ENCODE assay signal across 33 mouse cellular contexts in the genomic region with DNA sequence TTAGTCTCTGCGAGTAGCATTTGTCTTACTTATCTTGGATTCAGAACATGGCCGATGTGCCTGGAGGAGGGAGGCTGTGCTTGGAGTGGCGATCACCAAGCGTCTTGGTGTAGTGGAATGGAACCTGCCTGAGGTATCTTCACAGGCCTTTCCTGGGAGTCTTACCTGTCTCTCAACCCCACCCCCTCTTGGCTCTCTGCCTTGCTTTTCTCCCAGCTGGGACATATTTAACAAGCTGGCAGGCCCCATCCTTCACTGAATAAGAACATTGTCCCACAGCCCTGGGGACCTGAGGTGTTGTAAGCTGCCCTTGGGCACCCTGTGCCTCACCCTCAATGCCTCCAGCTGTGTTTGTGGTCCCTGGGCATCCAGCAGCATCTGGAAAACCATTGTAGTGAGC. TPM values are rescaled to one million over a fixed set of nuclear protein-coding genes. Genes with fewer than 3 reads are reported as not detected.
DNase-seq lines count a peak whose midpoint lies in the region; ATAC-seq and TF ChIP-seq lines count a peak whose summit lies in the region.
"Had no signal": no experiment of that assay in that cellular context is flagged by ENCODE, and none has a peak within 500 bp of the region (broad histone marks: within the 10 kb centered on the region; RNA-seq: fewer than 3 reads in every experiment).

No protein-coding gene starts in this region.

- ATAC-seq in forebrain, embryonic 13.5 days: no peak
- ATAC-seq: forebrain, embryonic 15.5 days; hindbrain, embryonic 16.5 days; intestine, embryonic 15.5 days; midbrain, embryonic 16.5 days had no signal

- H3K4me1 ChIP-seq in forebrain, embryonic 10.5 days: peaks cover 61% of the 10 kb centered on the region
- peaks cover 28% of the 10 kb centered on the region for H3K4me1 ChIP-seq in forebrain, embryonic 13.5 days
- H3K4me1 ChIP-seq in liver, adult 2 months (ENCODE audit: control insufficient read depth, insufficient read depth, low read length): peaks cover 37% of the 10 kb centered on the region
- peaks cover 29% of the 10 kb centered on the region for H3K4me1 ChIP-seq in limb, embryonic 10.5 days

- H3K36me3 ChIP-seq in forebrain, embryonic 10.5 days (replicated peaks): peaks cover 19% of the 10 kb centered on the region
- peaks cover 6% of the 10 kb centered on the region for H3K36me3 ChIP-seq in forebrain, embryonic 13.5 days (ENCODE audit: poor library complexity, severe bottlenecking)
- H3K36me3 ChIP-seq in liver, adult 2 months (ENCODE audit: control insufficient read depth, insufficient read depth, low read length): peaks cover 8% of the 10 kb centered on the region
- H3K36me3 ChIP-seq in limb, embryonic 10.5 days: peaks cover 16% of the 10 kb centered on the region

- 89% methylated on average over 4 of the region's 4 CpGs for WGBS in forebrain, embryonic 10.5 days
- 88% methylated on average over 4 of the region's 4 CpGs for WGBS in forebrain, embryonic 13.5 days
- WGBS in liver, adult 2 months: 63% methylated on average over 4 of the region's 4 CpGs
- 89% methylated on average over 4 of the region's 4 CpGs for WGBS in limb, embryonic 10.5 days

- H3K4me2 ChIP-seq in forebrain, embryonic 13.5 days: no peak overlapping the region
- H3K4me2 ChIP-seq: forebrain, embryonic 15.5 days; heart, embryonic 12.5 days; intestine, embryonic 15.5 days; limb, embryonic 15.5 days; stomach, embryonic 15.5 days had no signal

- no peak for TF ChIP-seq CTCF in liver, adult 2 months (IDR thresholded peaks at IDR 0.05; ENCODE audit: low read depth, low read length)

- no peak for TF ChIP-seq POLR2A in liver, adult 2 months (IDR thresholded peaks at IDR 0.05; ENCODE audit: extremely low read depth, insufficient read depth, low read length)

- peaks cover 11% of the 10 kb centered on the region; the same call in 1 of the 2 replicates for H3K79me2 ChIP-seq in liver, adult 2 months (ENCODE audit: control insufficient read depth, insufficient read depth, low read length)

- no peak overlapping the region for H3K9ac ChIP-seq in forebrain, embryonic 13.5 days
- H3K9ac ChIP-seq in liver, adult 2 months (ENCODE audit: low read depth, low read length): no peak overlapping the region
- H3K9ac ChIP-seq: forebrain, embryonic 15.5 days; heart, embryonic 12.5 days; intestine, embryonic 15.5 days; limb, embryonic 15.5 days; stomach, embryonic 15.5 days had no signal

- peaks cover 41% of the 10 kb centered on the region for H3K27me3 ChIP-seq in forebrain, embryonic 10.5 days (ENCODE audit: poor library complexity, severe bottlenecking)
- H3K27me3 ChIP-seq in forebrain, embryonic 13.5 days: peaks cover 8% of the 10 kb centered on the region; the same call in 1 of the 2 replicates
- H3K27me3 ChIP-seq in liver, adult 2 months (ENCODE audit: control insufficient read depth, insufficient read depth, low read length): no peaks in the 10 kb centered on the region
- peaks cover 36% of the 10 kb centered on the region for H3K27me3 ChIP-seq in limb, embryonic 10.5 days (ENCODE audit: low read depth, poor library complexity, severe bottlenecking)
- H3K27me3 ChIP-seq: forebrain, embryonic 15.5 days; intestine, embryonic 15.5 days; stomach, embryonic 15.5 days had no signal

- H3K4me3 ChIP-seq in forebrain, embryonic 10.5 days: no peak overlapping the region
- H3K4me3 ChIP-seq in forebrain, embryonic 13.5 days: no peak overlapping the region
- no peak overlapping the region for H3K4me3 ChIP-seq in liver, adult 2 months (ENCODE audit: insufficient read depth, low read depth, low read length)
- no peak overlapping the region for H3K4me3 ChIP-seq in limb, embryonic 10.5 days
- H3K4me3 ChIP-seq: forebrain, embryonic 15.5 days; heart, adult 2 months; heart, embryonic 12.5 days; intestine, embryonic 15.5 days; limb, embryonic 15.5 days; midbrain, embryonic 10.5 days; stomach, embryonic 15.5 days had no signal

- DNase-seq in adrenal gland, postnatal 14 days: peak; percentile 38
- DNase-seq in adrenal gland, postnatal 25 days: no peak
- DNase-seq in forebrain, embryonic 10.5 days (ENCODE audit: extremely low spot score, low spot score): no peak
- no peak for DNase-seq in liver, adult 2 months (ENCODE audit: extremely low read depth, low read depth, low spot score)
- no peak for DNase-seq in liver
- DNase-seq in limb, embryonic 10.5 days (ENCODE audit: low spot score): no peak
- DNase-seq: heart, adult 2 months; heart, postnatal 4 days; kidney, adult 8-10 months; layer of hippocampus, postnatal 36 days; left cerebral cortex, postnatal 4 days; lung, postnatal 10 days; right cerebral cortex, postnatal 25 days had no signal

- H3K27ac ChIP-seq in forebrain, embryonic 10.5 days: peak overlapping the region; percentile 13; the same call in 1 of the 2 replicates
- no peak overlapping the region for H3K27ac ChIP-seq in forebrain, embryonic 13.5 days
- H3K27ac ChIP-seq in liver, adult 2 months (replicated peaks; ENCODE audit: insufficient read depth, low read depth, low read length): peak overlapping the region; percentile 24
- peak overlapping the region; percentile 17; the same call in 1 of the 2 replicates for H3K27ac ChIP-seq in limb, embryonic 10.5 days
- H3K27ac ChIP-seq: forebrain, embryonic 15.5 days; heart, adult 2 months; intestine, embryonic 15.5 days; kidney, postnatal 0 days; limb, embryonic 15.5 days; midbrain, embryonic 10.5 days; stomach, embryonic 15.5 days had no signal

- no peaks in the 10 kb centered on the region for H3K9me3 ChIP-seq in forebrain, embryonic 10.5 days
- H3K9me3 ChIP-seq in forebrain, embryonic 13.5 days (replicated peaks): no peaks in the 10 kb centered on the region
- no peaks in the 10 kb centered on the region for H3K9me3 ChIP-seq in limb, embryonic 10.5 days (replicated peaks)
- H3K9me3 ChIP-seq: forebrain, embryonic 15.5 days; G1E; heart, embryonic 12.5 days; intestine, embryonic 15.5 days; limb, embryonic 15.5 days; midbrain, embryonic 10.5 days; stomach, embryonic 15.5 days had no signal

RNA-seq across cellular contexts. Expression of a gene that starts 2.3 kb away (rescaled TPM):
- 529 and 592 TPM in 2 replicates for total RNA-seq in adrenal gland, postnatal 14 days (2021)
- total RNA-seq in adrenal gland, postnatal 25 days (2021): 283 and 320 TPM in 2 replicates
- 3,398 and 3,630 TPM in 2 replicates for polyA plus RNA-seq in forebrain, embryonic 10.5 days (2016; fragmentation: Nextera tagmentation; extraction: Ambion mirVana)
- polyA plus RNA-seq in forebrain, embryonic 13.5 days (2015; fragmentation: Nextera tagmentation; extraction: Ambion mirVana): 905 and 993 TPM in 2 replicates
- 442 and 520 TPM in 2 replicates for total RNA-seq in liver, adult 2 months (2014; rRNA removed)
- 594 and 718 TPM in 2 replicates for polyA plus RNA-seq in liver, adult 2 months (2012; rRNA removed)
- 2,714 and 3,443 TPM in 2 replicates for polyA plus RNA-seq in limb, embryonic 10.5 days (2016; fragmentation: Nextera tagmentation; extraction: Ambion mirVana)

RNA-seq across cellular contexts. Expression of a gene that starts 17.4 kb away (rescaled TPM):
- total RNA-seq in adrenal gland, postnatal 14 days (2021): not detected in 2 replicates
- not detected in 2 replicates for total RNA-seq in adrenal gland, postnatal 25 days (2021)
- polyA plus RNA-seq in forebrain, embryonic 10.5 days (2016; fragmentation: Nextera tagmentation; extraction: Ambion mirVana): 0.17 TPM in 1 of 2 replicates, not detected in the other
- polyA plus RNA-seq in forebrain, embryonic 13.5 days (2015; fragmentation: Nextera tagmentation; extraction: Ambion mirVana): 0.13 TPM in 1 of 2 replicates, not detected in the other
- total RNA-seq in liver, adult 2 months (2014; rRNA removed): not detected in 2 replicates
- not detected in 2 replicates for polyA plus RNA-seq in liver, adult 2 months (2012; rRNA removed)
- polyA plus RNA-seq in limb, embryonic 10.5 days (2016; fragmentation: Nextera tagmentation; extraction: Ambion mirVana): 0.10 and 0.13 TPM in 2 replicates
- total RNA-seq: adrenal gland, postnatal 36 days; G1E; gastrocnemius, adult 18-20 months; gastrocnemius, postnatal 4 days; heart, adult 2 months; heart, postnatal 4 days; layer of hippocampus, postnatal 36 days; left cerebral cortex, postnatal 4 days had no signal
- polyA plus RNA-seq: embryonic facial prominence, embryonic 11.5 days; forebrain, embryonic 15.5 days; frontal cortex, adult 2 months; G1E; heart, embryonic 12.5 days; heart, postnatal 0 days; intestine, embryonic 15.5 days; kidney, postnatal 0 days; large intestine, adult 2 months; midbrain, embryonic 10.5 days; neural tube, embryonic 11.5 days; urinary bladder, adult 2 months had no signal

RNA-seq across cellular contexts. Expression of a gene that starts 47.7 kb away (rescaled TPM):
- total RNA-seq in adrenal gland, postnatal 14 days (2021): 41.1 and 41.3 TPM in 2 replicates
- total RNA-seq in adrenal gland, postnatal 25 days (2021): 33.3 and 40.1 TPM in 2 replicates
- 51.2 and 54.1 TPM in 2 replicates for polyA plus RNA-seq in forebrain, embryonic 10.5 days (2016; fragmentation: Nextera tagmentation; extraction: Ambion mirVana)
- polyA plus RNA-seq in forebrain, embryonic 13.5 days (2015; fragmentation: Nextera tagmentation; extraction: Ambion mirVana): 48.2 and 48.7 TPM in 2 replicates
- 30.9 and 33.2 TPM in 2 replicates for total RNA-seq in liver, adult 2 months (2014; rRNA removed)
- 6.3 and 6.7 TPM in 2 replicates for polyA plus RNA-seq in liver, adult 2 months (2012; rRNA removed)
- polyA plus RNA-seq in limb, embryonic 10.5 days (2016; fragmentation: Nextera tagmentation; extraction: Ambion mirVana): 50.2 and 52.4 TPM in 2 replicates

RNA-seq across cellular contexts. Expression of a gene that starts 47.7 kb away (rescaled TPM):
- total RNA-seq in adrenal gland, postnatal 14 days (2021): 18.7 and 19.0 TPM in 2 replicates
- total RNA-seq in adrenal gland, postnatal 25 days (2021): 27.6 and 34.3 TPM in 2 replicates
- polyA plus RNA-seq in forebrain, embryonic 10.5 days (2016; fragmentation: Nextera tagmentation; extraction: Ambion mirVana): 16.2 and 18.7 TPM in 2 replicates
- 15.0 and 16.1 TPM in 2 replicates for polyA plus RNA-seq in forebrain, embryonic 13.5 days (2015; fragmentation: Nextera tagmentation; extraction: Ambion mirVana)
- 11.3 and 11.8 TPM in 2 replicates for total RNA-seq in liver, adult 2 months (2014; rRNA removed)
- 7.3 and 9.0 TPM in 2 replicates for polyA plus RNA-seq in liver, adult 2 months (2012; rRNA removed)
- 19.0 and 19.5 TPM in 2 replicates for polyA plus RNA-seq in limb, embryonic 10.5 days (2016; fragmentation: Nextera tagmentation; extraction: Ambion mirVana)
